Mouse (Mus musculus): ENCODE data around the gene Hist1h4a. TPM values are rescaled to one million over a fixed set of nuclear protein-coding genes. Genes with fewer than 3 reads are reported as not detected.
A peak's percentile ranks its signal among the peaks of the same experiment; 100 is the strongest.
"Not testable (repeated sequence)": the region's sequence is repeated elsewhere in the genome, so short reads cannot be mapped to it uniquely, and the experiment has no call there.

Gene Hist1h4a
- polyA plus RNA-seq, 1 experiment from 2014 or later, result 1.2 TPM

DNA sequence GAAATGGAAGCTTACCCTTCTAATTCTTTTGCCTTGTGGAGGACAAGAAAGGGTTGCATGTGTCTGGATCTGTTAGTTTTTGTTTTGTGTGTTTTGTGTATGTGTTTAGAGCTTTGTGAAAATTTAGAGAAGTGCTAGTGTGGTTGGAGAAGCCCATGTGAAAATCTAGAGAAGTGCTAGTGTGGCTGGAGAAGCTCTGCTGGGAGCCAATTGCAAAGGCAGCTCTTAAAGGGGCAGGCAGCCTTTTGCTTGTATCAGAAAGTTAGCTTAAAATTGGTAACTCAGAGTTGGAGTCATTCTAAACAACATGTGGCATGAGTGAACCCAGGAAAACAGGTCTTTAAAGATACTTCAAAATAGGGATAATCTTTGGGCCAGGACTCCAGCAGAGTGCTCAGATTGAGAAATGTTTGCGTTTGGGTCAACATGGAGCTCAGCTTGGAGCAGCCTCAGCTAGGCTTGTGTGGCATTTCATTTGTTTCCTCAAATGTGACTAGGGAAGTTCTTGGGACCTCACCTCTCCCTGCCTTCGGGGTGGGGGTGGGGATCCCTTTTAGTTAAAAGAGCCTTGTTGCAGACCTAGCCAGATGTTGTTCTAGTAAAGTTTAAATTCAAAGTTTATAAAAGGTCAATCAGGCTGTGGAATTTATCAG lies 43.3 kb downstream of the Hist1h4a start:
- 17% methylated on average over 2 of the region's 2 CpGs for WGBS
- peak overlapping the region; percentile 50 for H3K27ac ChIP-seq

DNA sequence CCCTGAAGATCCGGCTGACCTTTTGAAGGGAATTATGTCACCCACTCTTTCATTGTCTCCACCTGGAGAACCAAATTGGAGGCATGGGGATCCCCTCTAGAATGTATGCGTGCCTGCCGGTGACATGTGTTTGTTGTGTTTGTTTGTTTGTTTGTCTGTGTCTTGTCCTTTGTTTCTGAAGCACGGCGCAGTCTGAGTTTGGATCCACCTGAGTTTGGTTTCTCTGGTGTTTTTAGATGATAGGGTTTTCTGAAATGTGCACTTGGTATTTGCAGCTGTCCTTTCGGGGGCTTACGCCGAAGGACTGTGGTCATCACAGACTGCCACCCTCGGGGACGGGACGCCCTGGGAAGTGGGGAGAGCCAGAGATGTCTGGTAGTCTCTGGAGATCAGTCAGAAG lies 43.9 kb downstream of the Hist1h4a start:
- WGBS, result 45% methylated on average over 11 of the region's 11 CpGs
- H3K27ac ChIP-seq, result peak overlapping the region; percentile 50; the same call in 1 of the 2 replicates
- no peaks in the 10 kb centered on the region for H3K27me3 ChIP-seq
- 0 out of 2 replicates have a peak, but pooled peaks cover 4% of the 10 kb centered on the region for H3K4me1 ChIP-seq (replicated peaks)
- no peak overlapping the region for H3K4me2 ChIP-seq
- H3K9me3 ChIP-seq, result no peaks in the 10 kb centered on the region
- no peak for ATAC-seq (ENCODE audit: insufficient number of reproducible peaks, insufficient read depth, low FRiP score, low TSS enrichment, low read depth)
- H3K36me3 ChIP-seq, result no peaks in the 10 kb centered on the region
- no peak overlapping the region for H3K4me3 ChIP-seq (replicated peaks)
- H3K9ac ChIP-seq (replicated peaks), result no peak overlapping the region

More for the DNA sequence above, 43.3 kb downstream of the Hist1h4a start:
- H3K36me3 ChIP-seq; H3K4me1 ChIP-seq (replicated peaks); H3K4me2 ChIP-seq; H3K27me3 ChIP-seq; H3K9me3 ChIP-seq; ATAC-seq (ENCODE audit: insufficient number of reproducible peaks, insufficient read depth, low FRiP score, low TSS enrichment, low read depth); H3K4me3 ChIP-seq (replicated peaks); H3K9ac ChIP-seq (replicated peaks): not testable (repeated sequence)

DNA sequence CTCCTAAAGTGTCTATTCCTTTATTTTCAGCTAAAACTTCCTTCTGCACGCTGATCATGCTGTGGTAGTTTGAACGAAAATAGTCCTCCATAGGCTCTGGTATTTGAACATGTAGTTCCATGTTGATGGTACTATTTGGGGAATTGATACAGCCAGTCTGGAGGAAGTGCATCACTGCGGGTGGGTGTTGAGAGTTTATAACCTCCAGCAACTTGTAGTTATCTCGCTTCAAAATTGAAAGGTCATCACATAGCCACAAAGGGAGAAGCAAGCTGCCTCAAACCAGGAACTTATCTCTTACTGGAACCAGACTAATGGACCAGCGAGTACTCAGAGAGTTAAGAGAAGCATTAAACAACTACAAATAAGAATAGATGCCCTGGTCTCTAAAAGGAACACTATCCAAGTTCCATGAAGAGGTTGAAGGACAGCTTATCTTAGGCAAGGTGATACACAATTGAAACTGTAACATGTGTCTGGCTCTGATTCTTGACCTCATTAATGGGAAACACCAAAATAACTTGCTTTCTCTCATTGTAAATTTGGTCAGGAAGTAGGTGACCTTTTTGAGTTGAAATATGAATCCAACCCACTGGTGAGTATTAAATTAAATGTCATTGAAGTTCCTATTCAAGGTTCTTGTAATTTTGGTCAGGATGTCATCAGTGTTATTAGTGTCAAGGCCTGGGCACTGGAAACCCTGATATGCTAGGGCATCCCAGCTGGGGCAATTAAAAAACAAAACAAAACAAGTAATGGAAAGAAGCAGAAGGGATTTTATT lies 44.6 kb downstream of the Hist1h4a start:
- ATAC-seq (ENCODE audit: insufficient number of reproducible peaks, insufficient read depth, low FRiP score, low TSS enrichment, low read depth), result no peak
- H3K9me3 ChIP-seq, result no peaks in the 10 kb centered on the region
- no peak overlapping the region for H3K4me3 ChIP-seq (replicated peaks)
- H3K4me1 ChIP-seq (replicated peaks), result 0 out of 2 replicates have a peak, but pooled peaks cover 4% of the 10 kb centered on the region
- no peaks in the 10 kb centered on the region for H3K27me3 ChIP-seq
- no peak overlapping the region for H3K9ac ChIP-seq (replicated peaks)
- no peaks in the 10 kb centered on the region for H3K36me3 ChIP-seq
- no peak overlapping the region for H3K27ac ChIP-seq
- H3K4me2 ChIP-seq, result no peak overlapping the region
- 90% methylated on average over 5 of the region's 5 CpGs for WGBS

Small RNA genes lying within 50 kb of the gene (microRNA-seq; reads per million reads assigned to microRNA genes)
- gene Gm44314, result not detected
- gene Gm44484, result not detected

Other genes with a start within 250 kb of the Hist1h4a start
- gene Hist1h4h, start 230.2 kb downstream of the Hist1h4a start, polyA plus RNA-seq (2016; fragmentation: Nextera tagmentation; extraction: Ambion mirVana), result 6.0 and 9.0 TPM in 2 replicates
- 9.8 and 16.3 TPM in 2 replicates for gene Hist1h2af, start 227.3 kb downstream of the Hist1h4a start, polyA plus RNA-seq (2016; fragmentation: Nextera tagmentation; extraction: Ambion mirVana)
- gene Hist1h3g, start 225.8 kb downstream of the Hist1h4a start, polyA plus RNA-seq (2016; fragmentation: Nextera tagmentation; extraction: Ambion mirVana), result 10.5 and 17.3 TPM in 2 replicates
- gene Hist1h2bh, start 217.8 kb downstream of the Hist1h4a start, polyA plus RNA-seq (2016; fragmentation: Nextera tagmentation; extraction: Ambion mirVana), result 1.4 TPM in 2 replicates
- 2.1 and 3.2 TPM in 2 replicates for gene Hist1h3f, start 217.2 kb downstream of the Hist1h4a start, polyA plus RNA-seq (2016; fragmentation: Nextera tagmentation; extraction: Ambion mirVana)
- gene Hist1h4f, start 209.6 kb downstream of the Hist1h4a start, polyA plus RNA-seq (2016; fragmentation: Nextera tagmentation; extraction: Ambion mirVana), result 2.7 and 3.6 TPM in 2 replicates
- 0.58 and 0.80 TPM in 2 replicates for gene Hist1h1d, start 208.0 kb downstream of the Hist1h4a start, polyA plus RNA-seq (2016; fragmentation: Nextera tagmentation; extraction: Ambion mirVana)
- 11.1 and 12.8 TPM in 2 replicates for gene Hist1h3e, start 198.9 kb downstream of the Hist1h4a start, polyA plus RNA-seq (2016; fragmentation: Nextera tagmentation; extraction: Ambion mirVana)
- gene Hist1h2ae, start 190.0 kb downstream of the Hist1h4a start, polyA plus RNA-seq (2016; fragmentation: Nextera tagmentation; extraction: Ambion mirVana), result 153 and 213 TPM in 2 replicates
- gene Hist1h2bg, start 189.8 kb downstream of the Hist1h4a start, polyA plus RNA-seq (2016; fragmentation: Nextera tagmentation; extraction: Ambion mirVana), result 16.5 and 25.4 TPM in 2 replicates
- gene Hist1h2bf, start 187.0 kb downstream of the Hist1h4a start, polyA plus RNA-seq (2016; fragmentation: Nextera tagmentation; extraction: Ambion mirVana), result 12.5 and 21.2 TPM in 2 replicates
- 1.9 and 2.7 TPM in 2 replicates for gene Hist1h2ad, start 186.8 kb downstream of the Hist1h4a start, polyA plus RNA-seq (2016; fragmentation: Nextera tagmentation; extraction: Ambion mirVana)
- gene Hist1h3d, start 185.5 kb downstream of the Hist1h4a start, polyA plus RNA-seq (2016; fragmentation: Nextera tagmentation; extraction: Ambion mirVana), result 9.5 and 11.3 TPM in 2 replicates
- 139 and 158 TPM in 2 replicates for gene Hist1h4d, start 179.6 kb downstream of the Hist1h4a start, polyA plus RNA-seq (2016; fragmentation: Nextera tagmentation; extraction: Ambion mirVana)
- 2.2 and 3.7 TPM in 2 replicates for gene Hist1h2be, start 140.1 kb downstream of the Hist1h4a start, polyA plus RNA-seq (2016; fragmentation: Nextera tagmentation; extraction: Ambion mirVana)
- 24.6 and 30.8 TPM in 2 replicates for gene Hist1h1e, start 138.7 kb downstream of the Hist1h4a start, polyA plus RNA-seq (2016; fragmentation: Nextera tagmentation; extraction: Ambion mirVana)
- gene Hist1h2ac, start 77.3 kb downstream of the Hist1h4a start, polyA plus RNA-seq (2016; fragmentation: Nextera tagmentation; extraction: Ambion mirVana), result 1.1 and 1.3 TPM in 2 replicates
- 29.3 and 33.7 TPM in 2 replicates for gene Hist1h2bc, start 77.0 kb downstream of the Hist1h4a start, polyA plus RNA-seq (2016; fragmentation: Nextera tagmentation; extraction: Ambion mirVana)
- gene Hist1h1t, start 65.4 kb downstream of the Hist1h4a start, polyA plus RNA-seq (2016; fragmentation: Nextera tagmentation; extraction: Ambion mirVana), result not detected in 2 replicates
- gene Hist1h4c, start 62.8 kb downstream of the Hist1h4a start, polyA plus RNA-seq (2016; fragmentation: Nextera tagmentation; extraction: Ambion mirVana), result 13.4 and 18.4 TPM in 2 replicates
- gene Hfe, start 50.4 kb downstream of the Hist1h4a start, polyA plus RNA-seq (2016; fragmentation: Nextera tagmentation; extraction: Ambion mirVana), result 3.8 and 4.2 TPM in 2 replicates
- 20.1 and 21.4 TPM in 2 replicates for gene Hist1h1c, start 22.4 kb downstream of the Hist1h4a start, polyA plus RNA-seq (2016; fragmentation: Nextera tagmentation; extraction: Ambion mirVana)
- gene Hist1h3c, start 15.6 kb downstream of the Hist1h4a start, polyA plus RNA-seq (2016; fragmentation: Nextera tagmentation; extraction: Ambion mirVana), result 20.7 and 22.1 TPM in 2 replicates
- 6.3 and 6.7 TPM in 2 replicates for gene Hist1h2bb, start 14.5 kb downstream of the Hist1h4a start, polyA plus RNA-seq (2016; fragmentation: Nextera tagmentation; extraction: Ambion mirVana)
- gene Hist1h2ab, start 10.1 kb downstream of the Hist1h4a start, polyA plus RNA-seq (2016; fragmentation: Nextera tagmentation; extraction: Ambion mirVana), result 77.8 and 92.9 TPM in 2 replicates
- 17.7 and 30.1 TPM in 2 replicates for gene Hist1h3b, start 9.0 kb downstream of the Hist1h4a start, polyA plus RNA-seq (2016; fragmentation: Nextera tagmentation; extraction: Ambion mirVana)
- 9.1 and 10.7 TPM in 2 replicates for gene Hist1h4b, start 4.2 kb downstream of the Hist1h4a start, polyA plus RNA-seq (2016; fragmentation: Nextera tagmentation; extraction: Ambion mirVana)
- gene Hist1h3a, start 1.2 kb upstream of the Hist1h4a start, polyA plus RNA-seq (2016; fragmentation: Nextera tagmentation; extraction: Ambion mirVana), result 11.9 and 12.8 TPM in 2 replicates
- 6.3 and 7.4 TPM in 2 replicates for gene Hist1h1a, start 2.4 kb upstream of the Hist1h4a start, polyA plus RNA-seq (2016; fragmentation: Nextera tagmentation; extraction: Ambion mirVana)
- 0.16 TPM in 1 of 2 replicates, not detected in the other for gene Trim38, start 8.7 kb upstream of the Hist1h4a start, polyA plus RNA-seq (2016; fragmentation: Nextera tagmentation; extraction: Ambion mirVana)
- gene Slc17a2, start 45.8 kb upstream of the Hist1h4a start, polyA plus RNA-seq (2016; fragmentation: Nextera tagmentation; extraction: Ambion mirVana), result not detected in 2 replicates
- gene Slc17a3, start 78.2 kb upstream of the Hist1h4a start, polyA plus RNA-seq (2016; fragmentation: Nextera tagmentation; extraction: Ambion mirVana), result 0.06 TPM in 1 of 2 replicates, not detected in the other
- gene Slc17a1, start 106.5 kb upstream of the Hist1h4a start, polyA plus RNA-seq (2016; fragmentation: Nextera tagmentation; extraction: Ambion mirVana), result not detected in 2 replicates
- gene Slc17a4, start 153.8 kb upstream of the Hist1h4a start, polyA plus RNA-seq (2016; fragmentation: Nextera tagmentation; extraction: Ambion mirVana), result not detected in 2 replicates
- not detected in 2 replicates for gene Hist1h2ba, start 172.9 kb upstream of the Hist1h4a start, polyA plus RNA-seq (2016; fragmentation: Nextera tagmentation; extraction: Ambion mirVana)
- gene Hist1h2aa, start 173.2 kb upstream of the Hist1h4a start, polyA plus RNA-seq (2016; fragmentation: Nextera tagmentation; extraction: Ambion mirVana), result not detected in 2 replicates
- gene Scgn, start 230.0 kb upstream of the Hist1h4a start, polyA plus RNA-seq (2016; fragmentation: Nextera tagmentation; extraction: Ambion mirVana), result not detected in 2 replicates

Data from limb, embryonic 12.5 days (tissue).